Mouse (Mus musculus) left cerebral cortex, adult 11 months (tissue): ENCODE measurements around the gene Rbbp4.
A peak's percentile ranks its signal among the peaks of the same experiment; 100 is the strongest.
"Not testable (repeated sequence)": the region's sequence is repeated elsewhere in the genome, so short reads cannot be mapped to it uniquely, and the experiment has no call there.

Experiments
- DNase-seq: peaks from one replicate; pipeline ENCODE4 v3.0.0; 2022; ENCODE audit warnings: low spot score

The Rbbp4 gene

DNA sequence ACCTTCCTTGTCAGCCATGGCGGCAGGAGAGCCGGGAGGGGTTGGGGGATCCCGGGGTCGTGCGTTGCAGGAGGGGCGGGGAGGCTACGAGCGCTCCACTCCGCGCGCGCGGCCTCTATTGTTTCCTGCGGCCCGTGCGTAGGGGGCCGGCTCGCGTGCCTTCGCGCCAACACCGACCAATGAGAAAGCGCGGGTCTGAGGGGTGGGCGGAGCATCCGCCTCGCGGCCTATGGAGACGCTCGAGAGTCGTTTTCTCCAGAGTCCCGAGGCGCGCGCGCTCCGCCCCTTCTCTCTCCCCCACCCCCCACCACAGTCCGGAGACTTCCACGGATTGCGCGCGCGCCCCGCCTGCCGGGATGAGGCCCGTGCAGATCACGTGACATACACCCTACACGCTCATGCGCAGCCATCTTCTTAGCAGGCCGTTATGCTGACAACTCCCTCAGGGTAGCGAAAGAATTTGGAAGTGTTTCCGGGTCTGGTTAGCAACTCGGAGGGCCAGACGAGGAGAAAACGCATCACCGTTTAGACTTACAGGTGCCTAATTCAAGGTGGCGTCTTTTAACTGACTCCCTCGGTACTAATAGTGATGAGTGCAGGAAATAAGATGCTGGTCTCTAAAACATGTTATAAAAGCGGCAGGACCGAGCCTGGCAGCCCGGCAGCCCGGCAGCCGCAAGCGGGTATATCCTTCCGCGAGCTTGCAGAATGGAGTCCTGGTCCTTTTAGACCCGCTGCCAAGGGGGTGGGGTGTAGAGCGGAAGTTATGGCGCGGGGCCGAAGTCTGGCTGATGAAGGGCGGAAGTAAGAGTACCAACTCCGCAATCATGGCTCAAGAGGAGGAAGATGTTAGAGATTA is at the start of gene Rbbp4, which contains the start of gene Zbtb8os:
TSS of gene Rbbp4 (minus strand) at position 155 of the 859 bp plus-strand sequence.
TSS of gene Zbtb8os (plus strand) at position 480 of the 859 bp plus-strand sequence.
- DNase-seq: peak; percentile 96

- no peak for DNase-seq
Observed at GRCm38 (mm10) chr4:129384440-129384839, 49.3 kb upstream of the Rbbp4 start.

GRCm38 (mm10) chr4:129383586-129383985 is 48.4 kb upstream of the Rbbp4 start:
- no peak for DNase-seq

- DNase-seq: no peak
Observed at GRCm38 (mm10) chr4:129382488-129382887, 47.3 kb upstream of the Rbbp4 start.

DNA sequence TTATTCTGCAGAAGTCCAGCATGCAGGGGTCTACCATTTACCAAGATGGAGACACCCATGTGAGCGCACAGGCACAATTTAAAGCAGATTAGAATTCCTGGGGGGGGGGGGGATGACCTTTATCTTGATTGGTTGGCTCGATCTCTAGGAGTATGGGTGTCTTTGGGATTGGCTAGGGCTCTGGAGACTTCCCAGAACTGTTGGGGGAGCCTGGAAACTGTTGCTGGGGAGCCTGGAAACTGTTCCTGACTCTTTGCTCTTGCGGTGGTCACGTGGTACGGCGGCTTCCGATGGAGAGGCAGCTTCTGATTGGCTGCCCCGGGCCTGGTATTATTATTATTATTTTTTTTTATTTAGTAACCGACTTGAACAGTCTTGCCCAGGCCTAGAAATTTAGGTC is 46.9 kb upstream of the Rbbp4 start:
- no peak for DNase-seq

DNA sequence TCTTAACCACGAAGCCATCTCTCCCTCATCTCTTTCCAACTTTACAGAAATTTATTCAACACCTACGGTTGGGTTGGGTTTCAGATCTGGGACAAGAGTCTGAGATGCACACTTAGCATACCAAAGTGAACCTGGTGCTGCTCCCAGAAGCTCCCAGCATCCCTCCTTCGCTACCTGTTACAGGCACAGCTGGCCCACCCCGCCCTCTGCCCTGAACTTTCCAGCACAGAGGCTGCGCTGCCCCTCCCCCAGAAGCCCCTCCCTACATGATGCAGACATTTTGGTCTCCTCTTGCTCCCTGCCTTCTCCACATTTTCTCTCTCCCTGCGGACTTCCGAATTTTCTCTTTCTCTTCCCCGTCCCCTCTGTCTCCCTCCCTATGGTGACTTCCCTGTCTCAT is 46.0 kb upstream of the Rbbp4 start:
- no peak for DNase-seq

- DNase-seq: no peak
Observed at GRCm38 (mm10) chr4:129379805-129380204, 44.6 kb upstream of the Rbbp4 start.

DNA sequence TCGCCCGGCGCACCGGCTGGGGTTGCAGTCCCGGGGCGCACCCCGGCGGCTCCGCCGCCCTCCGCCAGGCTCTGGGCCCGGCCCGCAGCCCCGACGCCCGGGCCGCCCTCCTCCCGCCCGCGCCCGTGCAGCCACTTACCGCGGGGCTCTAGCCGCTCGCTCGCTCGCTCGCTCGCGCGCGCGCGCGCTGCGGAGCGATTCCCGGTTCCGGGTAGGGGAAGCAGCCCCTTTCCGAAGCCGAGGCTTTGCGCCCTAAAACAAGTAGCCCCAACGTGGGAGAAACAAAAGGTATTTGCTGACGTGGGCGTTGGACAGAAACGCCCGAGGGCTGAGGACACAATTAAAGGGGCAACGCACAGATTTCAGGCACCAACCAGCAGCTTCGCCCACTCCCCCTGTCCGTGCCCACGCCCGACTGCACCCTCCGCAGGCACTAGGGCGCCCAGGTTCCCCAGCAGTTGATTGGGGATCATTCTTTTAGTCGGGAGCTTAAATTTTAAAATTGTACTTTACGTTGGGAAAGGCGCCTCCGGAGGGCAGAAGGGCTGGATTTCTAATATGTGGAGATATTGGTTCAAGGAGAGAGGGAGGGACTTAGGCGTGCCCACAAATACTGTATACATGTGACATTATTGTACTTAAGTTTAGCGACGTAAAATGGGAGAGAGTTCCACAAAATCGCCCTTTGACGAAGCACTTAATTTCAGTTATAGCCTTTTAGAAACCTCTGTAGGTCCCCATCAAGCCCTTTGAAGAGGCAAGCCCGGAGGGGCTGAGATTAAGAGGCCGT is 42.6 kb upstream of the Rbbp4 start, which contains the start of gene Zbtb8a:
TSS of gene Zbtb8a (minus strand) at position 516 of the 790 bp plus-strand sequence.
- DNase-seq: peak; percentile 12

DNA sequence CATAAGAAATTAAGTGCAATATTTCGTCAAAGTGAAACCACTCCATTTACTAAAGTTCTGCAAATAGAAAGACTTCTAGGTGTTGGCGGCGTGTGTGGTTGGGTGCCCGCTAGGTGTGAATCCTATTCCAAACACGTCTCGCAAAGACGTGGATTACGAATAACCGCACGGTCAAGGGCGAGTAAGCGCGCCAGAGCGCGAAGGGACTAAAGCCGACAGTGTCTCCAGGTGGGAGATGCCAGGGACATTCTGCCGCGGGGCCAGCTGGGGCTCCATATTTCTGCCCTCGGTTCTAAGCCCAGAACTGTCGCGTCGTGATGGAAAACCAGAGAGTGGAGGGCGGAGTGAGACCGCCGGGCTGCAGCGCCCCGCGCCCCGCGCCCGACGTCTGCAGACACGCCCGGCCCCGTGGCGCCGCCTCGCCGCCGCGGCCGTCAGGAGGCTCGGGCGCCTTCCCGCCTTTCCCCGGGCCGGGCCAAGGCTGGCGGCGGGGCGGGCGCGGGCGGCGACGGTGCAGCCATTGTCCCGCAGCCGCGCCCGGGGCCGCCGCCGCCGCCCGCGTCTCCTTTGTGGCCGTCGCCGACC is 41.9 kb upstream of the Rbbp4 start:
- DNase-seq: no peak

- DNase-seq: no peak
Observed at GRCm38 (mm10) chr4:129375821-129376220, 40.7 kb upstream of the Rbbp4 start.

DNA sequence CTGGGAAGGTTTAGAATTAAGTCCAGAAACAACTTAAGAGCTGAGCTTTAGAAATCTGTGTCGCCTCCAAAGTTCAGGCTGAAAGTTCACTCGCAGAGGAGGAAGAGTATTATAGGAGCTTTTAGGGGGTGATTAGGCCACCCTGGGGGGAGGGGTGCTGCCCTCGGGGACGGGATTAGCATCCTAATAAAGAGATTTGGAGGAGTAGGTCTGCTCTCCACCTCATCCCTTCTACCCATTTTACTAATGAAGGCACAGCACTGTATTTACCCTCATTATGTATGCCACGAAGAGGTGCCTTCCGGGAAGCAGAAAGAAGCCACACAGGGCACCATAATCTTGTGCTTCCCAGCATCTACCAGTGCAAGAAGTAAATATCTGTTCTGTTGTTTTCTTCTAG is 39.8 kb upstream of the Rbbp4 start:
- no peak for DNase-seq

DNA sequence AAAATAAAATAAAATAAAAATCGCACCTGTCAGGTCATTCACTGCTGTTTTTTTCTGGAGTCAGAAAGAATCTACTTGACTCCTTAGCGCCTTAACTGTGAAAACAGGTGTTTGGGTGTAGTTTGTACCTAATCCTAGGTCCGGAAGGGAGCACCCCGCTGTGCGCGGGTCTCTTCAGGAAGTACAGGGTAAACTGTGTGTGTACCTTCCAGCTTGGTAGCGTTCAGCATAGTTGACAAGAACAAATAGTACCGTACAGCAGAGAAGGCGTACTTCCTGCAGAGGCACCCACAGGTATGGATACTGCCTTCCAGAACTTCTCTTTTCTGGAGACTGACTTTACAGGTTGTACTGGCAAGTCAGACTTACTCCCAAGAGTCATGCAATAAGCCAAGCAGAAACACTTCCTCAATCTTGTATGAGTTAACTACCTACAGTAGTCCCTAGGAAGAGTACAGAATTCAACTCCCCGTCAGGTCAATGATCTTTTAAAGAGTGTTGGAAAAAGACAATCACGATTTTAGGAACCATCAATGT is 39.1 kb upstream of the Rbbp4 start:
- no peak for DNase-seq

DNA sequence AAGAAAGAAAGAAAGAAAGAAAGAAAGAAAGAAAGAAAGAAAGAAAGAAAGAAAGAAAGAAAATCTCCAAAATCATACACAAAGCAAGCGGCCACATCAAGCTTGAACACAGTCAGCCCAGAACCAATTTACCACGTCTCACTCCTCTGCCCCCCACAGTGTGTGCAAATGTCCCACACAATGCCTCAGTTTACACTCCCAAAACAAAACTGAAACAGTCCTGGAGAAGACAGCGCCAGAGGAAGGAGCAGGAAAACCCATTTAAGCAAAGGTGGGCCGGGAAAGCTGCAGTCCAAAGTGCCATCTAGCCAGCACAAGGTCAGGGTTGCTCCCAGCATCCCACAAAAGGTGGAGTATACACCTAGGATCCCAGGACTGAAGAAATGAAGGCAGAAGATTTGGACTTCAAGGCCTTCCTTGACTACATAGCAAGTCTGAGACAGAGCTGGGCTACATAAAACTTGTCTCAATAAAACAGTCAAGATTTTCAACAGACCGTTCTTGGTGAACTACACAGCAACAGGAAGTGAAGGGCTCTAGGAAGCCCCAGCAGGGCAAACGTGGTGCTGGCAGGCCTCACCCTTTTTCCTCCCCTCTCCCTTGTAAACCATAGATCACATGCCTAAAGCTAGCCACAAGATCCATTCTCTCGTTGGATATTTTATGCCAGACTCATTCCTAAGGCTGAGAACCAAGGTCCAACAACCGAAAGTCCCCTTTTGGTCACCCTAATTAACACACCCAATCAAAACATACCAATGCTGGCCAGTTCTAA is 38.2 kb upstream of the Rbbp4 start:
- DNase-seq: no peak

DNA sequence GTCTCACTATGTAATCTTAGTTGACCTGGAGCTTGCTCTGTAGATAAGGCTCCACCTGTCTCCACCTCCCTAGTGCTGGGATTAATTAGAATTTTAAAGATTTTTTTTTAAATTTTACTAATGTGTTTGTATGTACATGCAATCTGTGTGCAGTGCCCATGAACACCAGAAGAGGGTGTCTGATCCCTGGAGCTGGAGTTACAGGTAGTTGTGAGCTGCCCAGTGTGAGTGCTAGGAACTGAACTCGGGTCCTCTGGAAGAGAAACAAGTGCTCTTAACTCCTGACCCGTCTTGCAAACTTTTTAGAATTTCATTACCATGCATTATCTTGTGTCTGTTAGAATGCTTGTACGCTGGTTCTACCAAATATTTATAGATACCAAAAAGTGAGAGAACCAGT is 36.2 kb upstream of the Rbbp4 start:
- no peak for DNase-seq

GRCm38 (mm10) chr4:129365224-129365623 is 30.1 kb upstream of the Rbbp4 start:
- no peak for DNase-seq

GRCm38 (mm10) chr4:129364379-129364778 is 29.2 kb upstream of the Rbbp4 start:
- DNase-seq: no peak

- no peak for DNase-seq
Observed at GRCm38 (mm10) chr4:129363463-129363862, 28.3 kb upstream of the Rbbp4 start.

DNA sequence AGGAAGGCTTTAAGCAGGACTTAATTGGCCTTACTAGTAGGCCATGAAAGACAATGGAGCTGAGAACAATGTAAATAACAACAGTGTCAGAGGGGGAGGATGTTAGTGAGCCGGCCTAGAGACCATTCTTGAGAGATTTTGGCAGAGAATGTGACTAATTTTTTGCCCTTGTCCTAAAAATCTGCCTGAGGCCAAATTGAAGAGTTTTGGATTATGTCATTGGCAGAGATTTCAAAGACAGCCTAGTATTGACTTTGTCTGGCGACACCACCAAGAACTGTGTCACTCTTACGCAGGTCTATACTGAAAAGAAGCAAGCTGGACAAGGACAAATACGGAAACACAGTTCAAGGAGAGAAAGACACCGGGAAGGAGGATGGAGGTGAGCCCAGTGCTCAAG is 27.6 kb upstream of the Rbbp4 start:
- DNase-seq: no peak

GRCm38 (mm10) chr4:129362238-129362637 is 27.1 kb upstream of the Rbbp4 start:
- not testable (repeated sequence) for DNase-seq

- DNase-seq: no peak
Observed at GRCm38 (mm10) chr4:129357613-129358163, 22.5 kb upstream of the Rbbp4 start.

DNA sequence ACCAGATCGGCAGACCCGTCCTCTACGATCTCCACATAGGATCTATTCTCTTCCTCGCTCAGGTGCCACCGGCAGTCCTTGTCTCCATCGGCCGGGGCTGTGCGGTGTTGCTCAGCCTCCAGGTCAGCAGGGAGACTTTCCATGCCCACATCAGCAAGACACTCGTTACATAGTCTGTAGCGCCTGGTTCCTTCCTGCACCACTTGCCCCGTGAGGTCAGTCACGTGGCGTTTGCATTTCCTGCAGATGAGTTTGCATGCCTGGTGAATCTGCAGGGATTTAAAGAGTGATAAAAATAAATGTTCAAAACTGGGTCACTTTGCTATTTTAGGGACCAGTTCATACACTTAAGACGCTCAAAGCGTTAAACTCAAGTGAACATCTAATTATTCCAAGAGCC is 19.1 kb upstream of the Rbbp4 start:
- DNase-seq: no peak
